Mouse (Mus musculus) cerebellum, adult 11-12 months (tissue): ENCODE data around the gene Sfta2.

Source experiments
- DNase-seq: peaks from one replicate; pipeline ENCODE4 v3.0.0; 2022

Gene Sfta2

DNA sequence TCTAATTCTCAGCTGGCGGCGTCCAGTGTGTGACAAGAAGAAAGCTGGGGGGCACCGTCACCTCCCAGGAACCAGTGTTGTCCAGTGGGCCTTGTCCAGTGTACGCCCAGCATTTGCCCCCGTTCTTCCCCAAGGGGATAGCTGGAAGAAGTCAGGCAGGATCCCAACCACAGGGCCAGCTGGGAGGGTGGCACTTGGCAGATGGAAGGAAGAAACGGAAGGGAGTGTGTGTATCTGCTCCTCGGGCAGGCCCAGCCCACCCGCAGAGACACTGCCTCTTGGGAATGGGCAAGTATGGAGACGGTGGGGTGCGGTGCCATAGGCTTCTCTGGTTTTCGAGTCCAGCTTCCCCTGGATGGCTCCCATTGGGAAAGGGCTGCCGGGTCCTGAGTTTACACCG is 80.6 kb downstream of the Sfta2 start:
- DNase-seq: no peak

DNA sequence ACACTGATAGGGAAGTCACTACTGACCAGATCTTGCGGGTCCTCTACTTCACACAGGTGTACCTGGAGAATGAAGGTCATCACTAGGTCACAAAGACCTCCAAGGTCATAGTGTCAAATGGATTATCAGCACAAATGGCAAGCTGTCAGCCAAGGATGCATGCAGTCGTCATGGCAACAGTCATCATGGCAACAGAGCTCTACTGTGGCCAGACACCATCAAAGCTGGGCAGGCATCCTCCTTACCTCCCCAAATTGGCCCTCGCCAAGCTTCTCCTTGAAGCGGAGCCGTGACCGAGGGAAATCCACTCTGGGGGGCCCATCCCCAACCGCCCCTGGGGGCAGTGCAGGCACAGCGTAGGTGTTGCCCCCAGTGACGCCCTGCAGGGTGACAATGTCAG is 83.7 kb downstream of the Sfta2 start:
- no peak for DNase-seq

DNA sequence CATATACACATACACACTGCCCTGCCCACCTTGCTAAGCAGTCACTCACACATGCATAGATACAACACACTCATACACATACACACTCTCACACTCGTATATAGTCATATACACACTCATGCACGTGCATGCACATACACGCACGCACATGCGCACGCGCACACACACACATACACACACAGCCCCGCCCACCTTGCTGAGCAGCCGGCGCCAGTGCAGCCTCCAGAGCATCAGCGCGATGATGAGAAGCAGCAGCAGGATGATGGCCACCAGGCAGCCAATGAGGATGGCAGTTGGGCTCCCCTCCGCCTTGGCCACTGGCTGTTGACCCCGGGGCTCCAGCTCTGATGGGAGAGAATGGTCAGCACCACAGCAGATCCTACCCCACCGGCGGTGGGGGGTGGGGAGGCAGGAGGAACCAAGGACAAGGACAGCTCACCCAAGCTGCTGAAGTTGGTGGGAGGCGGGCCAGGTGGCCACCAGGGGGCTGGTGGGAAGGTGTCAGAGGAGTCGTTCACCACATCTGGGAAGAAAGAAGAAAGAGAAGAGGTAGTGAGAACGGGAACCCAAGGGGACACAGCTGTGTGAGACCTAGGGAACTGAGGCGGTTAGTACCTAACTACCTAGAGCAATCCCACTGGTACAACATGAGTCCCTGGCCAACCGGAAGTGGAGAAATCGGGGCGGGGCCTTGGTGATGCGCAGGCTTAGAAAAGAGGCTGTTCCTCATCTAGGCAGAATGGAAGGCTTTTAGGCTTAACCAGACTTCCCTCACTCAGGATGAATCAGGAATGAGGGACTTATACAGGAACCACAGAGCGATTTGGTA is 87.2 kb downstream of the Sfta2 start:
- no peak for DNase-seq

DNA sequence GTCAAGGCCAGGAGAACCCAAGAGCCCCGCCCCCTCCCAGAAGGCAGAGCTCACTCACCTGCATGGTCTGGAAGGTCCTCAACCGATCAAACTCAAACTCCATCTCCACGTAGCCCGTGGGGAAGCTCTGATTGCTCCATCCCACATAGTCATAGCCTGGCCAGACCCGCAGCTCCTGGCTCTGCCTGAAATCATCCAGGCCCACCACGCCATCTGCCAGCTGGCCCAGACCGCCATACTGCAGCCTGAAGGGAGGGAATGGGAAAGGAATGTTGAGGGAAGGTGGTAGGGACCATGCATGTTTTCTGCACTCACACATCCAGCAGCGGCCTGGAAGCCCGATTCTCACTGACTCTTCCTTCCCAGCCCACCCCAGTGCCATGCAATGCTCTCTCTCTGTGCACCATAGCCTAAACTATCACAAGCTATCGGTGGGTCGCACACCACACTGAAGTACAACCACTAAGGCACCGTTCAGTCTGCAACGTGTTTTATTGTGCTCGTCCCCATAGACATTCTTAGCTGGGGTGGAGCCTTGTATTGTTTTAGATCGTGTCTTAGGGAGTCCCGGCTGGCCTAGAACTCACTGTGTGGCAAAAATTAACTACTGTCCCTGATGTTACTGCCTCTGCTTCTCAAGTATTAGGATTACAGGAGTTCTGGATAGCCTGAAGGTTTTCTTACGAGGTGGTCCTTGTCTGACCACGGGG is 88.7 kb downstream of the Sfta2 start:
- no peak for DNase-seq

DNA sequence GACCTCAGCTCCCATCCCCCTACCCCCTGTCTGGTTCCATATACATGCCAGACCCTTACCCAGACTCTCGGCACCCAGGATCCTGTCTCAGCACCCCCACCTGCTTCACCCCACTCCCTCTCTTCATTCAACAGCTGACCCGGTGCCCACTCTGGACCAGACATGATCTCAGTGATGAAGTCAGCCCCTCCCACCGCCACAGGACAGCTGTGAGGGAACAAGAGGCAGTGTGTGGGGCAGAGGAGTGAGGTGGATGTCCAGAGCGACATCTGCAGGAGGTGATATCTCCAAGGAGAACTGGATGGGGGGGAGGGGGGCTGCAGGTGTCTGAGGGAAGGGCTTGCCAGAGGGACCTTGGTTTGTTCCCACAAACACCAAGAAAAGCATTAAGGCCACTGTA is 90.5 kb downstream of the Sfta2 start:
- DNase-seq: no peak

DNA sequence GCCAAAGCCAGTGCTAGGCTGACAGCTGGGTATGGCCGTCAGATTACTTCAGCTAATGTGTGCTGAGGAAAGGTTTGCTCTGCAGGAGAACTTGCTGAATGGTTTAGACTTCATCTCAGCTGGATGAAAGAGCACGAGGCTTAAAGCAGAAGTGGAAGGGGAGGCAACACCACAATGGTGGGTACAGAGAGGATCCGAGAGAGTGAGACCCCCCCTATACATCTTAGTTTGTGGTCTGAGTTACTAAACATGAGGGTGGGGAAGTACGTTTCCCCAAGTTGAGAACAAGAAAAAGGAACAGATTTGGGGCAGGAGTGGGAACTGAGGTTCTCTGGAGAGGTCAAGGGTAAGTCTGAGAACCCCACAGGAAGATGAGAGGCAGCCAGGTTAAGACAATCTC is 91.0 kb downstream of the Sfta2 start:
- no peak for DNase-seq

DNA sequence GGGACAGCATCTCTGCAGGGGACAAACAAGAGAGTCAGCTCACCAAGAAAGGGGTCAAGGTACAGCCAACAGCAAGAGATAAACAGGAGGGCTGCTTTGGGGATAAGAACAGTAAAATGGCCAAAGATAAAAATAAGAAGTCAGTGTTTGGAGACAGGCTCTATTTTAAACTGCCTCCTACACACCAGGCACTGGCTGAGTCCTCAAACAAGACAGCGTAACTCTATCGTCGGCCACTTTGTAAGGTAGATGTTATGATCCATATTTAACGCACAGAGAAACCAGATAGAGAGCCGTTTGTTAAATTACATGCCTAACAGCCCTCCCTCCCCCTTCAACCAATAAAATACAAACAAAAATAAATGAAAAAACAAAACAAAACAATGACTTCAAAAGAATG is 92.6 kb downstream of the Sfta2 start:
- no peak for DNase-seq

DNA sequence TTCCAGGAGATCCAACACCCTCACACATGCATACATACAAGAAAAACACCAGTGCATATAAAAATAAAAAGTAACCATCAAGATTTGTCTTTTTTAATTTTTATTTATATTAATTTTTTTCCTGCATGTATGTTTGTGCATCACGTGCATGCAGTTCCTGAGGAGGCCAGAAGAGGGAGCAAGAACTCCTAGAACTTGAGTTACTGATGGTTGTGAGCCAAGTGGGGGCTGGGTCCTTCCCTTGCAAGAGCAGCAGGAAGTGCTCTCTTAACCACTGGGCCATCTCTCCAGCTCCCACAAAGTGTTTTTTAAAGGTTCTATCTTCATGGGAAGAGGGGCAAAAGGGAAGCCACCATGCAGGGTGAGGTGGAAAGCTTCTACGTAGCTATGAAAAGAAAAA is 93.9 kb downstream of the Sfta2 start:
- DNase-seq: no peak

DNA sequence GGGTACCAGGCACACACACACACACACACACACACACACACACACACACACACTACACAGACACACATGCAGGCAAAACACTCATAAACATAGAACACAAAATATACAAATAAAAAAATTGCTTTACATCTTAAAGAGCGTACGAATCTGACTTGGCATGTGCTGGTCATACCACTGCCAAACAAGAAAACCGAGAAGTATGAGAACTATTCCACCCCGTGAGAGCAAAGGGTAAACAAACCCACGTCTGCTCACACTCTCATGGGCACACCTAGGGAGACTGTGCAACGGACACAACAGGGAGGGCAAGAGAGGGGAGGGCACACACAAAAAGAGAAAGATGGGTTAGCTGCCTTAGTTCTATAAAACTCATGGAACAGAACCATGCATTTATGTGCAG is 95.3 kb downstream of the Sfta2 start:
- DNase-seq: no peak

DNA sequence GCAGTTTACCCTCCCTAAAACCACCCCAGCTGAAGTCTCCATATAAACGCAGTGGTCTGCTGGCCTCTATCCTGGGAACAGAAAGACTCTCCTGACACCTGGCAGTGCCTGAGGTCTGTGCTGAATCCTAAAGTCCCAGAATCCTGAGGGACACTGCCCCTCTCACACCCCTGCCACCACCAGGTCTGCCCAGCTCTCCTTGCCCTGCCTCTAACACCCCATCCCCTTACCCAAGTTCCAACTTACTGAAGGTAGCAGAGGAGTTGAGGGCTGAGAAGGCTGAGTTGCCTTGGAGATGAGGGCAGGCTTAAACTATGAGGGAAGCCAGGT is 96.0 kb downstream of the Sfta2 start:
- DNase-seq: no peak

DNA sequence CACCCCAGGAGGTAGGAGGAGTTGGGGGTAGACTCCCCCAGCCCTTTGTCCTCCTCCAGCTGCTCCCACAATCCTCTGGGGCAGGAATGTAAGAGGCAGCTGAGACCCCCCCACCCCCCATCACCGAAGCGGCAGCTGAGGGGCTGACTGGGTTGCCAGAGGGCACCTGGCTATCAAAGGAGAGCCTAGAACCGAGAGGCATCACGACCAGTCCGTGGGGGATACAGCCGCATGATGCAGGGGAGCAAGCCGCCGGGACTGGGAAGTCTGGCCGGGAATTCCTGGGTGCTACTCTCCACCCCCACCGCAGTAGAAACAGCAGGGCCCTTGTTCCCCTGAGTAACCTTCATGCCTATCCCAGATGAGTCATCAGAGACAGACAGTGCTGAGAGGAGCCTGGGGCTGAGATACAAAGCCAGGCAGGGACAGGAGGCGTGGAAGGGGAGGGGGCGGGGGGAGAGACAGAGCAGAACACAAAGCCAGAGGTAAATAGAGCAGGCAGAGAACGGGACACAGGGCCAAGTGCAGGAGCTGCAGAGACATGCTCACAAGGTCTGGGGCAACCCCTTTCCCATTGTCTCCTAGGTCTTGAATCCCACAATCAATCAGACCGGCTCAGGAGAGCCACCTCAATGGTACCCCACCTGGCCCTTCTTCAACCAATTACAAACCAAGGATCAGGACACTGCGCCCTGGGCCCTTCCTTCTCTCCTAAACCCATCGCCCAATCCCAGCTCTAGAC is 96.6 kb downstream of the Sfta2 start:
- peak; percentile 73 for DNase-seq

DNA sequence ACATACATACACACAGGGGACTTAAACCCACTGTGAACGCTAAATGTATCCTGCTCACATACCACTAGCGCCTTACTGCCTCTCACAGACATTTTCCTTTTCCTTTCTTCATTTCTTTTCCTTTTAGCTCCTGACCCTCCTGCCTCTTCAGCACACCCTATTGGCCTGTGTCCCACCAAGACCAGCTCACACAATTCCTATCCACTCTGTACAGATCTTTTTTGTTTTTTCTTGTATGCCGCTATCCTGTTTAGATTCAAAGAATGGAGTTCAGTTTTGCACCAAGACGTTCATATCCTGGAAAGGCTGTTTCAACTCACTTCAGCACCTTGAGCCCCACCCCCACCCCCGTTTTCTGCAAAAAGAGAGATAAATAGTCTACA is 97.1 kb downstream of the Sfta2 start:
- DNase-seq: no peak

DNA sequence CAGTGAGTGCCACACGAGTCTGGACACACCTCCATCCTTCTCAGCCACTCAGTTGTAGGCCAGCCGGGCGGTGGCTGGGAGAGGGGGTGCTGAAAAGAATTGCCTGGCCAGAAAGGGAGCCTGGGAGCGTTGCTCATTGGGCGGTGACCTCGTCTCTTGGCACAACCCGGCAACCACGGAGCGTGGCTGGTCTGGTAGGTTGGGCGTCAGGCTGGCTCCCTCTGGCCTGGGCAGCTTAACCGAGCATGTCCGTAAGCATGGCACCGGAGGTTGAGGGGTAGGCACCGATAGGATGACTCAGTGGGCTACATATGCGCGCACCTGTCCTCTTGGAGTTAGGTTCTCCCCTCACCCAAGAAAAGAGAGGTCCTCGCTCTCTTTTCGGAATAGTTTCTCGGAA is 98.6 kb downstream of the Sfta2 start:
- peak; percentile 92 for DNase-seq
